Mouse (Mus musculus): ENCODE data around the gene Slfn14.
"Not testable (repeated sequence)": the region's sequence is repeated elsewhere in the genome, so short reads cannot be mapped to it uniquely, and the experiment has no call there.

The Slfn14 gene

DNA sequence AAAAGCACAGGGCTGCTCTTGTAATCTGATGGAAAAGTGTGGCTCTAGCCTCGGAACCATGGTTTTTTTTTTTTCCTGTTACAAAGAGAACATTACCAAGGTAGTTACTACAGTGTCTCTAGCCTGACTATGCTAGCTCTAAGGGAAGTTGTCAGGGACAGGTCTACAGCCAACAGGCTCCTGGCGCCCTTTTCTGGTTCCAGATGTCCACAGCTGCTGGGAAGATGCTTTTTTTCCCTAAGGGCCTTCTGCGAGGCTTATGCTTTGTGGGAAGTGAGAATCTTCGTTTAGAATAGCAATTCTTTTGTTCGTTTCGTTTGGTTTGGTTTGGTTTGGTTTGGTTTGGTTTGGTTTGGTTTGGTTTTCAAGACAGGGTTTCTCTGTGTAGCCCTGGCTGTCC, 6.8 kb downstream of the Slfn14 start:
- DNase-seq: no peak

DNA sequence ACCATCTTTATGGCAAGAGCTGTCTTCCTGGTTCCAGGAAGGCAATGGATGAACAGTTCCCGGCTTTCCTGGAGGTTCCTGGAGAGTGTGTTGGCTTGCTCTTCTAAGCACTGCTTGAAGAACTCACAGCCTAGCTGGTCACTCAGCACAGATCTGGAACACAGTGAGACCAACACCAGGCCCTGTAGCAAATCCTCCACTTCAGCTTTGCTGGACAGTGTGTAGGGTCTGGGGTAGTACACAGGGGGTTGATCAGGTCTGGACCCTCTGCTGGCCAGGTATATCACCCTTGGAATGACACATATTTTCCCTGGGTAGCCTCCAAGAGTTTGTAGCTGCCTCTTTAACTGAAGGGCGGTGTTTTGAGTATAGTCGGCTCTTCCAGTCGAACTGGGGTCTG, 7.5 kb downstream of the Slfn14 start:
- no peak for DNase-seq

DNA sequence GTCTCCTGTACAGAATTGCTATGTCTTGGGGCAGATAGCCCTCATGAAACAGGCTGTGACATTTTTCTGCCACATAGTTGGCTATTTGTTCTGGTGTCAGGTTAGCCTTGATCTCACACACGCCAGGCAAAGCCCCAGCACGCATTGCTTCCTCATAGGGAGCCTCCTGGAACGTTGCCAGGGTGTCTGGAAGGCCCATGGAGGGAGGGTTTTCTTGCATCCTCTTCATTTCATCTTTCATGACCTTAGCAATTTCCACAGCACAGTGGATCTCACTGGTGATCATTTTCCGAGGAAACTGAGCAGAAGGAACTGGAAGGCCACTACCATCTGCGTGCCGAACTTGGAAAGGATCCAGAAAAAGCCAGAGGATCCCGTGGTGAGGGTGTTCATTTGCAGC, 10.3 kb downstream of the Slfn14 start:
- no peak for DNase-seq

DNA sequence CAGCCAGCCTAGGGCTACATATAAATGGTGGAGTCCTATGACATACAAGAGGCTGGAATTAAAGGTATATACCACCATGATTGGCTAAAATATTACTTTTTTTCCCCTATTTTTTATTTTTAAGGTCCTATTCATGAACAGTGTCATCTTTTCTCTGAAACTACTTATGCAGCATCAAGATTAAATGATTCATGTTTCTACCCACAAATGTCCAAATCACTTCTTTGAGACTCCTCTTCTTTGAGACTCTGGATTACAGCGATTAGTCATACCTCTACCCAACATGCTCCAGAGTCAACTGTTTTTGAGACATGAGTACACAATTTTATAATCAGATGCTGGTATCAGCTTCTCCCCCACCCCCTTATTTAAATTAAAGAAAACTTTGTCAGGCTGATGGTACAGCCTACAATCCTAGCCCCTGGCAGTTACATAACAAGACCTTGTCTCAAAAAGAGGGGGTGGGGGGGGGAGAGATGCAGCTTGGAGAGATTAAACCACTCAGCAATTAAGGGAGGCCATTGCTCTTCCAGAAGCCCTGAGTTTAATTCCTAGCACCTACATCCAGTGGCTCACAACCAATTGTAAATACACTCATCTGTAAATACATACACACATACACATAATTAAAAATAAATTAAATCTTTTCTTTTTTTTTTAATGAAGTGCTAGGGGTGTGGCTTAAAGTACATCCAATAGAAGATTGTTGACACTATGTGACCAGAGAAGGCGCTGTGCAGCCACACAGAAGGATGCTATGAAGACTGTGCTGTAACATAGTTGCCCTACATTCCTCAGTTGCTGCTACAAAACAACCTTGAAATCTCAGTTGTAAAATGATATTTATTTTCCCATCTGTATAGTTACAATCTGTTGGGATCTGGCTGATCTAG, 14.3 kb downstream of the Slfn14 start:
- no peak for DNase-seq

DNA sequence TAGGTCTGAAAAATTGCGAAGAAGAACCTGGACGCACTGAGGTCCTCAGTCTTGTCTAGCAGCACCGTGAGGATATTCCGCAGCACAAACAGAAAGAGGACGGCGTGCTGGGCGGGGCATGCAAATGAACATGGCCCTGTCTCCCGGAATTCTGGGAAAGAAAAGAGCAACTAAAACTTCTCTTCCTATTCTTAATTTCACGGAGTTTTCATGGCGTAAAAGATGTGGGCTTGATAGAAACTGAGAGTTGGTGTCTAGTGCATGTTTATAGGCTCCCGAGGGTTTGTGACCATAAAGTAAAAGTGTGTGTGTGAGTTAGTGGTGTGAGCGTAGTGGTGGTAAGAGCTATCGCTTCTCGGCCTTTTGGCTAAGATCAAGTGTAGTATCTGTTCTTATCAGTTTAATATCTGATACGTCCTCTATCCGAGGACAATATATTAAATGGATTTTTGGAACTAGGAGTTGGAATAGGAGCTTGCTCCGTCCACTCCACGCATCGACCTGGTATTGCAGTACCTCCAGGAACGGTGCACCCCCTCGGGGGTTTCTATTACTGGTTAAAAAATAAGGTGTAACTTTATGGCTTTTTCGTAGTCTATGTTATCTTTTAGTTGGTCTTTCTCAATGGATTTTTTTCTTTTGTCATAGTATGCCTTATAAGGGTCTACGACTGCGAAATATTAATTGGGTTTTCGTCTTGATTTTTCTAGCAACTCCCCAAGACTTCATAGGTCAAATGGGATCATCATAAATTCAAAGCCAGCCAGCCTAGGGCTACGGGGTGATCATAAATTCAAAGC, 15.2 kb downstream of the Slfn14 start:
- DNase-seq: peak; percentile 87

DNA sequence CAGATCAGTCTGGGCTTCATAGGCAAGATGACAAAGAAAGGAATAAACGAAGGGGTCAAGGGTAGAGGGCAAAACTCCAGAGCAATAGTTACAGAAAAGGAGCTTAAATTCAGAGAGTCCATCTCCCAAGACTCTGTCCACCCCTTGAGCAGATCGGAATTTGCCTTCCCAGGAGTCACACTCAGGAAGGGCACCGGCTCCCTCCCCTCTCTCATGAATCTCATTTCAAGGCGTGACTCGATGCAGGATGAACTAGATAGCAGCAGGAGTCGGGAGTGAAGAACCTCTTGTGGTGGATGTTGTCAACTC, 15.7 kb downstream of the Slfn14 start:
- no peak for DNase-seq

DNA sequence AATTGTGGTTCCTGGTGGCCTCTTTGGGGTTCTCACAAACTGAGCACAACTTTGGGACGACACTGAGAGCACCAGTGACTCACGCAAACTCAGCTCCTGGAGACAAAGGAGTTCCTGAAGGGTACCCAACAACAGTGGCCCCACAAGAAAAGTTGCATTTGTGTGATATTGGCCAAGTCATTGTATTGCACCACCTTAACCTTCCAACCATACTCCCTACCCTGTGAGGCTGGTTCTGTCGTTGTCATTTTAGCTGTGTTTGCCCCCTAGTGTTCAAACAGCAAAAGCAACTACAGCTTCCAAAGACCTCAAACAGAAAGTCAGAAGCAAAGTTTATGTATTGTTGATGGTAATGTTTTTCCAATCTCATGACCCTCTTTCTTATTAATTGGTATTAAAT, 23.4 kb downstream of the Slfn14 start:
- DNase-seq: no peak

DNA sequence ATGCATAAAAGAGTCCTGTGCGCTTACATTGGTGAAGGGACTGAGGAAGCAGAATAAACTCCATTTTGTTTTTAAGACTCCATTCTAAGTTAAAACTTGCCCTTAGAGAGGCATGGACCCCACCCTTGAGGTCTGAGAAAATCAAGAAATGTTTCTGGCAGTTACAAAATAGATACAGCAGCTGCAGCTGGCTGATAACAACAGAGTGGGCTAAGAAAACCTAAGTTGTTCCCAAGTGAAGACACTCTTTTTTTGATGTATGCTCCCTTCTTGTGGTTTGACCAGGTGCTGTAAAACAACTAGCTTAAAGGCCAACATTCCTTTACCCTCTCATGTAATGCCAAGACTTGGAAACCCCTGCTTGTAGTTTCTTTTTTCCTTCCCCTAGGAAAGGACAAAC, 23.9 kb downstream of the Slfn14 start:
- no peak for DNase-seq

DNA sequence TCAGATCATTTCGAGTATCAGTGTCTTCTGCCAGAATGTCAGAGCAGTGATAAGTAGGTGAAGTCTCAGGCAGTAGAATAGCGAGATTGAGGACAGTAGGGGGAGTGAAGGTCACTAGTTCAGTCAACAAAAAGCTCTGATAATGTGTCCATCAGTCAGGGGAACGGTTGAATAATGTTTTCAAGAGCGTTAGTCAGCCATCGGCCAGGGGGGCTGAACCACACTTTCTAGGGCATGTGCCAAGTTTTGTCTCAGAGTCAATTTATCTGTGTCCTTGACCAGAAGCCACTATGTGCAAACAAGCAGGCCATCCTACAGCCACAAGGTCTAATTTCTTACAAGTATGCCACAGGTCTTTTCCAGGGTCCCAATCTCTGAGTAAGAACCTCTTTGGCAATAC, 29.3 kb downstream of the Slfn14 start:
- not testable (repeated sequence) for DNase-seq

DNA sequence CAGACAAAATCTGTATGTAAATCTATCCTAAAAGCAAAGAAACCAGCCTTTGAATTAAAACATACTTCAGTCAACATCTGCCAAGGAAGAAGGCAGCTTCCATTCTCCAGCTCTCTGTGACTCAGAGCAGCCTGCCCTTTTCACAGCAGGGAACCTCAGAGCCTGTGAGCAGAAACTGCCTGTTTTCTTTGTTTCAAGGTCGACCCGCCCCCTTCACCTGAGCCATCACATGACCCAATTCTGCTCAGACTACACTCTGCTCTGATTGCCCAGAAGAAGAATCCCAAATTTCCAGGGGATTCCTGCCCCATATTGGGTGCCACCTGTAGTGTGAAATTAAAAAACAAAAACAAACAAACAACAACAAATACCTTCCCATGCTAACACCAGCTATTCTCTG, 46.7 kb downstream of the Slfn14 start:
- DNase-seq: no peak

DNA sequence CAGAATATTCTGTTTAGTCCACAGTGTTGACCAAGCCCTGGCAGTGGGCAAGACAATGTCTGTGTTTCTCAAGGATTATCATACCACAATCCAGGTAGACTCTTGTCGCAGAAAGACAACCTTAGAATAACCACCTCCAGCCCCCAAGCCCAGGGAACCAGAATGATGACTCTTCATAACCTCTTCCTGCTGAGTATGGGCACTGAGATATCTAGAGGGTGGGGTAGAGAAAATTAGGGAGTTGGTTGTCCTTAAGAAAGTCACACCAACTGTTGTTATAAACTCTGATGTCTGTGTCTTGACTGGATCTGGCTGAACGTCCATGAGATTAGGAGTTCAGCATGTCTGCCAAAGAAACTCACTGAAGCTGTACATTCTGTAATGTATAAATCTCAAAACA, 48.1 kb downstream of the Slfn14 start:
- no peak for DNase-seq

DNA sequence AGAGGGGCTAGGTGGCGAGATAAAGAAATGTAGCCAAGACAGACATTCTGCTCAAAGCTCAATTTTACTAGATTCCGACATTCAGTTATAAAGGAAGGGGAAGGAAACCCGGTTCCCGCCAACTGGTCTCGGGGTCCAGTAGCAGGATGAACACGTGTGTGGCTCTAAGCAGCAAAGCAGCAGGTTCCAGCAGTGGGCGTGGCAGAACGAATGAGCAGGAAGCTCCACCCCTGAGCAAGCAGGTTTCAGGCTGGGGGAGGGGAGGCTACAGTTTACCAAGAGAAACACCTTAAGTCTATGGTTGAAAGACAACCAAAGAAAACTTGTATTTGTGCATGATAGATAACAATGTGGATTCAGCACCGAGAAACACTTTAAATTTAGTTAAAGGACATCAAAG, 49.1 kb downstream of the Slfn14 start:
- not testable (repeated sequence) for DNase-seq

DNA sequence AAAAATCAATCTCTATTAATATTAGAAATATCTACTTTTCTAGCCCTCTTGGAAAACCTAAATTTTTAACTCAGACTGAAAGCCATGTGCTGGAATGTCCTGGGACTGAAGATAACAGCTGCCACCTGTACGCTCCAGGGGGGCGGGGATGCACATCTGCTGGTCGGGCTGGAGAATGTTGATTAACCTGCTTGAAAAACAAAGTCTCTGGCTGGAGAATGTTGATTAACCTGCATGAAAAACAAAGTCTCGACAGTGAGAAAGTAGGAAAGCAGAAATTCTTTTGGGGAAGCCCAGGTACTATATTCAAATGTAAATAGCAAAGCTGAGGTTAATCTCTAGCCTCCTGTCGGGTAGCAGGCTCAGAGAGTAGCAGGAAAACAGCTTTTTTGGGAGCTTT, 52.9 kb downstream of the Slfn14 start:
- not testable (repeated sequence) for DNase-seq

DNA sequence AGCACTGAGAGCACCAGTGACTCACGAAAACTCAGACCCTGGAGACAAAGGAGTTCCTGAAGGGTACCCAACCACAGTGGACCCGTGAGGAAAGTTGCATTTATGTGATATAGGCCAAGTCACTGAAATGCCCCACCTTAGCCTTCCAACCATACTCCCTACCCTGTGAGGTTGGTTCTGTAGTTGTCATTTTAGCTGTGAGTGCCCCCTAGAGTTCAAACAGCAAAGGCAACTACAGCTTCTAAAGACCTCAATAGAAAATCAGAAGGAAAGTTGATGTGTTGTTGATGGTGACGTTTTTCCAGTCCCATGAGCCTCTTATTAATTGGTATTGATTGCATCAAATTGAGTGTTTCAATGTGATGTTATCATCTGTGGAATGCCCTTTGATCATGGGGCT, 55.6 kb downstream of the Slfn14 start:
- no peak for DNase-seq

DNA sequence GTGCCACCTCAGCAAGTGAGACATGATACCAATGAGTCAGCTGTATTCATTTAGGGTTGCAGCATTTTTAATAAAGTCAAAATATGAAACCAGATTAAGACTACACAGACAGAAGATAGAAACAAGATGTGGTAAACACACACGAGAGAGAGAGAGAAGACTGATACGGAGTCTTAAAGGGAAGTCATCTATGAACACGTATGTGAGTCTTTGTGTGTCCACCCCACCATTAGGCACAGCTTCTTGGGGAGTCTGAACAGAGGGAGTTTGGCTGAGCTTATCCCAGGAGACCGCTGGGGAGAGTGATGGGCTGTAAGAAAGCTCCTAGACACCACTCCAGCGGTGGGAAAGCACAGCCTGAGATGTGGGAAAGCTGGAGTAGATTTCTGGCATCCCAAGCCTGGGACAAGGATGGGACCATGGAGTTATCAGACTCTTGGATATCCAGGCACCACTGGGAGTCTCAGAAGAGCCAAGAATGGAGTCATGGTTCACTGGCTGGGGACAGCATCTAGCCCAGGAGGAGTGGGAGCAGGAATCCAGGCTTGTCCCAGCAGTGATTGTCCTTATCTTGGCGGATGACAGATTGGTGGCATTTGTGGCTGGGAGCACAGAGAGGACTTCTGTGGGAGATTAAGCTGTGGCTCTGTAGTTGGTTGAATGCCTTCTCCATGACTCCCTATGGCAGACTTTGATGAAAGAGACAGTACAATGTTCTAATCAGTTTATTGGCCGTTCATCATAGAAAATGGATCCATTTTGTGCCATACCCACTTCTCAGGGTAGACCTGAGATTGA, 58.4 kb downstream of the Slfn14 start:
- DNase-seq: no peak

DNA sequence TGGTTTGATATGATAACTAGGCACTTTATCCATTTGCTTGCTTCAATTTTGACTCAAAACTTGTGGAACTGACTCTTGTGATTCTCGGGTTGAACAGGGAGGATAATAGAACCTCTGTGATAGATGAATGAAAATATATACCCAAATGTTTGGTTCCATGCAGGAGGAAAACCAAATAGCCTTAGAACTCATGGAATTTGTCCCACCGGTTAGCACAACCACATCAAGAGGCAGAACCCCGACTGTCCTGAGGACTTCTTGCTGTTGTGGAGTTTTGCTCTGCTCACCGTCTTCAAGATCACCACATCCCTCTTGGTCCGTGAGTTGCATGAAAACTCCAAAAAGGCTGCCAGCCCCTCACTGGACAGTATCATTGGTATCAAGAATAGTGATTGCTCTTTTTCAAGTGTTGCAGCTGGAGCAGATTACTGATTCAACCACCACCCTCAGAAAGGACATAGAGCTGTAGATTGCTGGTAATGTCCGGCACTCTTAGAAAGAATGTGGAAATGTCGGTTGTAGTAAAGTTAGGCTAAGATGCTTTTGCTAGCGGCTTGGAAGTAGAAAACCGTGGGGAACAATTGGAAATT, 61.1 kb downstream of the Slfn14 start:
- DNase-seq: no peak
